Mouse (Mus musculus) liver, postnatal 0 days (tissue): ENCODE results near the gene Sema3a.

Experiments
- CTCF ChIP-seq: sonication (generic); IDR thresholded peaks from 2 replicates; pipeline ENCODE4 v1.5.1; 2016; ENCODE audit warnings: antibody characterized with exemption, low read depth
- EP300 ChIP-seq: IDR thresholded peaks from 2 replicates; pipeline ENCODE4 v1.6.1; 2016; ENCODE audit warnings: antibody characterized with exemption, low read depth, mild to moderate bottlenecking

DNA sequence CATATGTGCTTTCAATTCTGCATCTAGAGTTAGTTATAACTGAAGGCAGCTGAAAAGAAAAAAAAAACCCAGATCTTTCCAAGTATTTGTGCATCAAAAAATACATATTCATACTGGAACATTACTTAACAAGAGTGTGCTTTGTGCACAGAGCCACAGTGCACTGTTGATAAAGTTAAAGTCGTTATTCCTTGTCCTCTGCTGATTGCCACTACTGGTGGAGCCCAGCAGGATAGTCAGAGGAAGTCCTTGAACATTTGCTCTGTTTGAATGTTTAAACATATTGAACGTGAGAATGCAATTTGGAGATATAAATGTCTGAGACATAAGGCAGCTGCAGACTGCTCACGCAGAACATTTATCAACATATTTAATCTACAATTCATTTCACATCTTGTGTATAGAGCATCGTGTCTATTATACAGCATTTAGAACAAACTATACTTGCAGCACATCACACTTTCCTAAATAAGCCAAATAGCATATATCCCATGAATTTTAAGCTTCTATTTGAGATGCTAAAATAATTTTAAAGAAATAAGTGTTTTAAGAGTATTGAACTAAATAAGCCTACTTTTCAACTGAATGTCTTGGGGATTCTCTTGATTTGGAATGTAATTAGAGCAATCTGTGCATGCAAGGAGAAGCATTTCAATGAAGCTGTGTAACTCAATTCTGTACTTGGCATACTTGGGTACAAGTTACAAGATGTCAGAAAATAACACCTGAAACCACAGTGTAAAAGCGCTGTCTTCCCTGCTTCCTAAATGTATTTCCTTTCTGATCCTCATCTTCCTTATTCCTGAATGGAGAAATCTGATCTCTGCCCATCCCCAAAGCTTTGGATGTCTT, 32.8 kb downstream of the Sema3a start:
- TF ChIP-seq CTCF (no peak), EP300 (no peak)
